Mouse (Mus musculus) T-helper 2 cell (primary cell): ENCODE data around the gene Nploc4.

ENCODE experiments used
- in situ Hi-C: fragments of 300-600 bp; cut with MboI, MseI; formaldehyde crosslinking; loops from one replicate; pipeline ENCODE4 v1.15.1; 2025; ENCODE audit warnings: high pct_unique_total_duplicates

Gene Nploc4

DNA sequence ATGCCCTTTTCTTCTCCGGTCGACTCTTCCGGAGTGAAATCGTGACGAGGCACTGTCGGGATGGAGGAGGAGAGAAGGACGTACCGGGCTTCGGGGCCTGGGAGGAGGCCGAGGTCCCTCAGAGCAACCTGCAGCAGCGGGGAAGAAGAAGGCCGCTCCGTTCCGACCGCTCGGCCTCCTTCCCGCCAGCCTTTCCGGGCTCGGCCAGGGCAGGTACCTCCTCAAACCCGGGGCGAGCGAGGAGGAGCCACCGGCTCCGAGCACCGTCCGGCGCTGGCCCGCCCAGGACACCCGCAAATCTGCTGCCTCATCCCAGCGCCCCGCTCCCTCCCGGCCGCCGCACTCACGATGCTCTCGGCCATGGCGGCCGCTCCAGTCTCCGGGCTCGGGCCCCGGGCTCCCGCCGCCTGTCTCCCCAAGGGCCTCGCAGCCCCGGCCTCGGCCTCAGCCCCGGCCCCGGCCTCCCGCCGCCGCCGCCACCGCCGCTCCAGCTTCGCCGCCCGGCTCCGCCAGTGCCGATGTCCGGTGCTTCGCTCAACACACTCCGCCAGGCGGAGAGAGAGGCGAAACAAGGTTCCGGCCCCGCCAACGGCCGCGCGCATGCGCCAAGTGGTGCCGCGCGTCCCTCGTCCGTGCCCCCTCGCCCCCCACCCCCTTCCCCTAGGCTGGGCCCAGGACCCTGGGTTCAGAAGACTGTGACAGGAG is at the start of gene Nploc4:
Gene Nploc4, minus strand, starts transcription at position 557 of the 705 bp plus-strand sequence.
- in situ Hi-C loops: no loop called here

- in situ Hi-C loops: no loop called here
Measured at GRCm38 (mm10) chr11:120485251-120485650, 47.7 kb upstream of the Nploc4 start.

DNA sequence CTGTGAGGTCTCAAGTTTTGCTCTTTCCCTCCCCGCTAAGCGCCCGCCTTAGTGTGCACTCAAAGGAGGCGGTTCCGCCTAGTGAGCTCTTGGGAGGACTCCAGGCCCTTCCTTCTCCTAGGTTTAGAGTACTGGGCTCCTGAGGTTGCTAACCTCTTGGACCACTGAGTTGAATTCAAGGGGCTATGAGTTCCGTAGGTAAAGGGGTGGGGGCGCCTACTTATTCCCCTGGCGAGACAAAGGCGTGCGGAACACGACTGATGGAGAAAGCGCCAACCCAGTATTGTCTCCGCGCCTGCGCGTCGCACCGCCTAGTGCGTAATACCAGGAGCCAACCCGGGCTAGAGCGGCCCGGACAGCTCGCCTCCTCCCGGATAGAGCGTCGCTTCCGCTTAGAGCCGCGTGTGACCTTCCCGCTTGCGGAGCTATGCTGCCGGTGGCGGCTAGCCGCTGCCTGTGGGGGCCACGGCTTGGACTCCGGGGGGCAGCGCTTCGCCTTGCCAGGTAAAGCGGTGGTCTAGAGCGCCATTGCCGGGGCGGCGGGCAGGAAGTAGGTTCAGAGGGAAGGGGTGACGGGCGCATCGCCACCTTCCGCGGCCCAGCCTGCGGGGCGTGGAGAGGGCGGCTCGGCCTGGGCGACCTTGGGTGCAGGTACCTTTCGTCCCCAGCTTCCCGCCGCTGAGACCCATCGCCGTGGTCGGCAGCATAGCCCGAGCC is 46.9 kb upstream of the Nploc4 start, which contains the start of gene Mrpl12:
Gene Mrpl12, plus strand, starts transcription at position 349 of the 717 bp plus-strand sequence.
- in situ Hi-C loops: no loop called here

DNA sequence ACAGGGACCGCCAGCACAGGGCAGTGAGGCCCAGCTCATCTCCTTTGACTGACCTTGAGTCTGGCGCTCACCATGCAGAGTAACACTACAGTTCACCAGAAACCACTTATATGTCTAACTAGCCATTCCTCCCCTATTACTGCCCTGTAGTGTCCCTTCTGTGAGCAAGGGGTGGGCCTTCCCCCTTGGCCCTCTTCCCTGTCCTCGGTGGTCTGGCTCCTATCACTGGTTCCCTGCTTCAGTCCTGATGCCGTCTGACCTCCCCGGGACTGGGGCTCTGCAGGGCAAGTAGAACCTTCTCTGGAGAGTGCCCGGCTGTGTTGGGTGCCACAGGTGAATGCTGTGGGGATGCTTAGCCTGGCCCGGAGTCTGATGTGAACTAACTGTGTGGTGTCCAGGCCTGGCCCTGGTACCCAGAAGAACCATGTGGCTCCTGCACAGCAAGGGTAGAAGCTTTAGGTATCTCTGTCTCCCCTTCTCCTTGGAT is 46.0 kb upstream of the Nploc4 start:
- in situ Hi-C loops: no loop called here

GRCm38 (mm10) chr11:120472052-120472451 is 34.5 kb upstream of the Nploc4 start:
- in situ Hi-C loops: no loop called here

GRCm38 (mm10) chr11:120467736-120468092 is 30.2 kb upstream of the Nploc4 start:
- in situ Hi-C loops: no loop called here

GRCm38 (mm10) chr11:120467051-120467735 is 29.7 kb upstream of the Nploc4 start, which contains the start of gene Arl16:
TSS of gene Arl16 (minus strand) at chr11:120467607.
- in situ Hi-C loops: no loop called here

GRCm38 (mm10) chr11:120465521-120465920 is 28.0 kb upstream of the Nploc4 start:
- in situ Hi-C loops: no loop called here

- in situ Hi-C loops: no loop called here
Measured at GRCm38 (mm10) chr11:120464365-120464764, 26.9 kb upstream of the Nploc4 start.

DNA sequence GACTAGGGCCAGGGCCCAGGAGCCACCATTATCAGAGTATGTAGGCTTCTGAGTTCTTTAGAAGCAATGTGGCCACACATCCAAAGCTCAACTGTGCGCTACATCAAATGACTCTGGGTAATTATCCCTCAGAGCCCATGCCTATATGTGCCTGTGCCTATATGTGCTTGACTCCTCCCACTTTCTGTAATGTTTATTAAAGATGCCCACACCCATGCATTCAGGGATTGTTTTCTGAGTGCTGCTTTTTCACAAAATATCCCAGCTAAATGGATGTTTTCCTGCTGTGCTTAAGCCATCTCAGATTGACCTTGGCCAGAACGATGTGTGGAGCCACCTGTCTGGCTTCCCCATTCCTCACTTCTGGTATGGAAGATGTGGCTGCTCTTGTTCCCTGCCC is 26.0 kb upstream of the Nploc4 start:
- in situ Hi-C loops: no loop called here

DNA sequence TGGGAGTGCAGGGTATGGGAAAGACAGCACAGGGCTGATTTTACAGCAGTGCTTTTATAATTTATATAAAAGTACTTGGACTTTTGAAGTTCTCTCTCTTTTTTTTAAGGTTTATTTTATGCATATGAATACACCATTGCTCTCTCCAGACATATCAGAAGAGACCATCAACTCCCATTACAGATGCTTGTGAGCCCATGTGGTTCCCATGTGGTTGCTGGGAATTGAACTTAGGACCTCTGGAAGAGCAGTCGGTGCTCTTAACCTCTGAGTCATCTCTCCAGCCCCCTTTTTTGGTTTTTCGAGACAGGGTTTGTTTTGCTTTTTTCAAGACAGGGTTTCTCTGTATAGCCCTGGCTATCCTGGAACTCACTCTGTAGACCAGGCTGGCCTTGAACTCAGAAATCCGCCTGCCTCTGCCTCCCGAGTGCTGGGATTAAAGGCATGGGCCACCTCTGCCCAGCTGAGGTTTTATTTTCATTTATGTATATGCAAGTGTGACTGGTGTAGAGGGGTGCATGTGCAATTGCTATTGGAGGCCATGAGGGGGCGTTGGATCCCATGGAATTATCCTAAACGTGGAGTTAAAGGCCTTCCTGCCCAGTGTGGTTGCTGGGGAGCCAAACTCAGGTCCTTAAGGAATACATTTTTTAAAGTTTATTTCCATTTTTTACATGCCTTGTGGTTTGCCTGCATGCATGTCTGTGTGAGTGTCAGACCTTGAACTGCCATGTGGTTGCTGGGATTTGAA is 21.5 kb upstream of the Nploc4 start:
- in situ Hi-C loops: no loop called here

DNA sequence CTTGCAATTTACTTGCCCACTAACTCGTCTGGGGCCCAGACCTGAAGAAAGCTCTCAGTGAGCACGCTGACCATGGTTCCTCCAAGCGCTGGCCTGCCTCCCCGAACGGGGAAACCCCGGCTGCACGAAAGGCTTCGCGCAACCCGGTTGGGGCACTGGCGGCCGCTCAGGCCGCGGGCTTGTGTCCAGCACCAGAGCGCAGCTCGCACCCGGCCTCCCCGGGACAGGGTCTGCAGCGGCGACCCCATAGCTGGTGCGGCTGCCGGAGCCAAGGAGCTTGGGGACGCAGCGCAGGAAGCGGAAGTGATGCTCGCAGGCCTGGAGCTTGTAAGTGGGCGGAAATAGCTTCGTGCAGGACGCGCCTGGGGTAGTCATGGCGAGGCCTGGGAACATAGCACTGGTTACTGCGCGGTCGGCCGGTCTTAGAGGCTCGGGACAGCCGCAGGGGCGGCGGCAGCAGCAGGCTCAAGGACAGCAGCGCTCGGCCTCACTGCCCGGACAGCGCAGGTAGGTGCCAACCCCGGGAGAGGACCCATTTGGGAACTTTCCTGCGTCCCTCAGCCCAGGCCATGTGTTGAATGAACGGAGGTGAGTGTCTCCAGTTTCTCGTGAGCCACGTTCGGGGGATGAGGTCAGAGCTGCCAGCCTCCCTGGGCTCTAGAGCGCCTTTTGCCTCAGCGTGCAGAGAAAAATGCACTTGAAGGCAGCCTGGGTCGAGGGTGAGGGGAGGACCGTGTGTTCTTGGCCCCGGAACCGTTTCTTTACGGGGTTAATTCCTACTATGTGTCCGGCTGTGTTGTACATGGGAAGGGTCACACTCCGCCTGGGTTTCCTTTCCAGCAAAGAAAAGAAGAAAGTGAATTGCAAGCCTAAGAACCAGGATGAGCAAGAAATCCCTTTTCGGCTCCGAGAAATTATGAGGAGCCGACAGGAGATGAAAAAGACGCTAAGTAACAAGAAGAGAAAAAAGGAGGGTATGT is 20.6 kb upstream of the Nploc4 start, which contains the start of the genes Oxld1 and Ccdc137:
Gene Oxld1, minus strand, starts transcription at position 297 of the 980 bp plus-strand sequence.
Gene Ccdc137, plus strand, starts transcription at position 344 of the 980 bp plus-strand sequence.
- in situ Hi-C loops: no loop called here

- in situ Hi-C loops: no loop called here
Measured at GRCm38 (mm10) chr11:120457370-120457769, 19.9 kb upstream of the Nploc4 start.

DNA sequence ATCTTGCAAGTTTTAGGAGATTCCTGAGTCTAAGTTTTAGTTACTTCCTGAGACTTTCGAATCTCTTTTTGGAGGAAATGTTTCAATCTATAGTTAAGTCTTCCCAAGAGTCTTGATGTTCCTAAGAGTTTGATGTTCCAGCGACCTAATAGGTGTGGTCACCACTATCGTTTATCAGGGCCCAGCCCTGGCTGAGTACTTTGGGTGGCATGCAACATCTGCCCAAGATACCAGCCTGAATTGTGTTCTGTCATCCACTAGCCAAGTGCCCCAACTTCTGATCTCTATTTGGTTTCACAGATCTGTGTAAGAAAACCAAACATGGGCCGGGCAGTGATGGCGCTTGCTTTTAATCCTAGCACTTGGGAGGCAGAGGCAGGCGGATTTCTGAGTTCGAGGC is 17.9 kb upstream of the Nploc4 start:
- in situ Hi-C loops: no loop called here

GRCm38 (mm10) chr11:120454965-120455364 is 17.5 kb upstream of the Nploc4 start:
- in situ Hi-C loops: no loop called here

DNA sequence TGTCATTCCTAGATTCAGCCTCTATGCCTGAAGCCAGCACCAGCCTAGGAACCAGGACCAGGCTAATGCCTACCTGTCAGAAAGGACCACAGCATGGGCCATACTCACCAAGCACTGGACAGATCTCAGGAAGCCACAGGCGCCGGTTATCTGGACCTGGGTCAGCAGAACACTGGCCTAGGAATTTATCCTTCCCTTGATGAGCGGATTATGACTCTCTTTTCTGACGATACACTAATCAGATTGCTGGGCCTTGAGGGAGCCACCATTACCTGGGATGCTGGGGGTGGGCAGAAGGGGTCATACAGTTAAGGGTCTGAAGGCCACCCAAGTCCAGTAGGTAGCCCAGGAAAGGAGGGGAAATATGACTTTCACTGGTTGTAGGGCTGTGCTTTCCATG is 15.8 kb upstream of the Nploc4 start, which contains the start of gene Pde6g:
Gene Pde6g, minus strand, starts transcription at position 195 of the 400 bp plus-strand sequence.
- in situ Hi-C loops: no loop called here

- in situ Hi-C loops: no loop called here
Measured at GRCm38 (mm10) chr11:120452246-120452645, 14.7 kb upstream of the Nploc4 start.

DNA sequence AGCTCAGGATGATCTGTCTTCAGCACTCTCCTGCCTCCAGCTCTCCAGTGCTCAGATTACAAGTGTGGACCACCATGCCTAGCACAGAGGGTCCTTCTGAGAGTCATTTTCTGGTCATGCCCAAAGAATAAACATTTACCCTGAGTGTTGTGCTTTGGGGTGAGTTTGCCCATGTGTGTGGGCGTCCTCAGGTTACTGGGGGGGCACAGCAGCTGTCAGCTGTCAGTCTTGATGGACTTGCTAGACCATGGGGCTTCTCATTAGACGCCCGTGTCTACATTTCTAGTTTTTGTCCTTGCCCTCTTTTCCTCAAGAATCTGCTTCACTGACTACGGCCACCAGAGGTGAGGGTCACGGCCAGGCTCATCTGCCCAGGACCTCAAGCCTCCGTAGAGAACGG is 9.7 kb upstream of the Nploc4 start:
- in situ Hi-C loops: no loop called here

DNA sequence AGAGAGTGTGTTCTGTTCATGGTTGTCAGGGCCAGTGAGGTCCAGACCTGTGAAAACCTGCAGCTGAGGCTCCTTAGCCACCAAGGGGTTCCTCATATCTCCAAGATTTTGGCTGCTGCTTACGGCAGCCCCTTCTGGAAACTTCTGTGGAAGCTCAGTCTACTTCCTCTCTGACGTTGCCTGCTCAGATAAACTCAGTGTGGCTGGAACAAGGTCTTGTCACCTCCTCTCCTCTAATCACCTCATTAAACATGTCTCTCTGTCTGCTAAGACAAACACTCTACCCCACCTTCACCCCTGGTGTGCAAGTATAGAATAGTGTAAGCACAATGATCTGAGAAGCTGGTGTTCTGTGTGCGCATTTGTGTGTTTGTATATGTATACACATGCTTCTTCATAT is 8.0 kb upstream of the Nploc4 start:
- in situ Hi-C loops: no loop called here

GRCm38 (mm10) chr11:120444106-120444505 is 6.6 kb upstream of the Nploc4 start:
- in situ Hi-C loops: no loop called here
